Comparison of ENCODE assay signal across 8 mouse cellular contexts in genomic region chr17:83564119-83564820, GRCm38 (mm10). TPM values are rescaled to one million over a fixed set of nuclear protein-coding genes. Genes with fewer than 3 reads are reported as not detected.
DNase-seq lines count a peak whose midpoint lies in the region; ATAC-seq and TF ChIP-seq lines count a peak whose summit lies in the region.

No protein-coding gene starts in this region.

- TF ChIP-seq EP300 in CH12.LX (IDR thresholded peaks at IDR 0.05; ENCODE audit: low read length), result no peak
- TF ChIP-seq EP300 in MEL (IDR thresholded peaks at IDR 0.05; ENCODE audit: low read depth in 1 of 2, low read length in 2 of 2), result 0 out of 4 replicates have a peak, but pooled peaks of 1 of the 2 experiments have one; percentile 13

- no peak for TF ChIP-seq RAD21 in CH12.LX (IDR thresholded peaks at IDR 0.05; ENCODE audit: low read depth, low read length)
- TF ChIP-seq RAD21 in MEL (IDR thresholded peaks at IDR 0.05; ENCODE audit: low read depth, low read length), result no peak

- H3K27ac ChIP-seq in intestine, embryonic 14.5 days (ENCODE audit: low read depth), result no peak overlapping the region
- no peak overlapping the region for H3K27ac ChIP-seq in intestine, embryonic 16.5 days (ENCODE audit: low read length)
- H3K27ac ChIP-seq in CH12.LX (ENCODE audit: insufficient read depth, low read depth) (no peak overlapping the region), MEL (ENCODE audit: control insufficient read depth, low read depth, low read length) (peak overlapping the region; percentile 64)
- no peak overlapping the region for H3K27ac ChIP-seq in embryonic facial prominence, embryonic 14.5 days (replicated peaks; ENCODE audit: low read depth, low read length)

- H3K4me1 ChIP-seq in intestine, embryonic 14.5 days (replicated peaks; ENCODE audit: control insufficient read depth, insufficient read depth, low read length), result 0 out of 2 replicates have a peak, but pooled peaks cover 3% of the 10 kb centered on the region
- H3K4me1 ChIP-seq in intestine, embryonic 16.5 days (ENCODE audit: control insufficient read depth, insufficient read depth, low read length), result no peaks in the 10 kb centered on the region
- H3K4me1 ChIP-seq in CH12.LX (ENCODE audit: control insufficient read depth in 1 of 2, insufficient read depth in 2 of 2) (peaks cover 4 to 6% of the 10 kb centered on the region in 2 experiments; a peak in 3 of 4 replicates), MEL (ENCODE audit: control insufficient read depth in 1 of 2, insufficient read depth in 2 of 2, low read length in 2 of 2) (peaks cover 5 to 18% of the 10 kb centered on the region in 2 experiments)
- 0 out of 2 replicates have a peak, but pooled peaks cover 2% of the 10 kb centered on the region for H3K4me1 ChIP-seq in embryonic facial prominence, embryonic 14.5 days (ENCODE audit: control insufficient read depth, insufficient read depth, low read length)

- no peaks in the 10 kb centered on the region for H3K9me3 ChIP-seq in intestine, embryonic 14.5 days (ENCODE audit: control insufficient read depth, low read length)
- H3K9me3 ChIP-seq in intestine, embryonic 16.5 days (ENCODE audit: control insufficient read depth, low read length), result no peaks in the 10 kb centered on the region
- H3K9me3 ChIP-seq in CH12.LX (replicated peaks; ENCODE audit: low read length), result no peaks in the 10 kb centered on the region
- no peaks in the 10 kb centered on the region for H3K9me3 ChIP-seq in MEL (replicated peaks; ENCODE audit: insufficient read depth, low read length)
- H3K9me3 ChIP-seq in embryonic facial prominence, embryonic 14.5 days (ENCODE audit: control insufficient read depth, low read length), result no peaks in the 10 kb centered on the region

- dilution Hi-C loops in CH12.LX (cut with MboI; ENCODE audit: extremely low pct_ligation_motif_present, extremely low pct_unique_long_range_greater_than_20kb, low sequenced_read_pairs), result no loop called here

- H3K27me3 ChIP-seq in intestine, embryonic 14.5 days (replicated peaks; ENCODE audit: control insufficient read depth, insufficient read depth, low read length), result no peaks in the 10 kb centered on the region
- H3K27me3 ChIP-seq in intestine, embryonic 16.5 days (replicated peaks; ENCODE audit: control insufficient read depth, insufficient read depth, low read length), result no peaks in the 10 kb centered on the region
- H3K27me3 ChIP-seq in CH12.LX (replicated peaks) (no peaks in the 10 kb centered on the region), MEL (ENCODE audit: control insufficient read depth in 1 of 2, insufficient read depth in 2 of 2, low read length in 2 of 2) (no peaks in the 10 kb centered on the region)
- H3K27me3 ChIP-seq in embryonic facial prominence, embryonic 14.5 days (replicated peaks; ENCODE audit: control insufficient read depth, insufficient read depth, low read length), result no peaks in the 10 kb centered on the region

- ATAC-seq in intestine, embryonic 14.5 days (replicated peaks; ENCODE audit: low FRiP score, low TSS enrichment, low read depth), result no peak
- no peak for ATAC-seq in intestine, embryonic 16.5 days
- ATAC-seq in embryonic facial prominence, embryonic 14.5 days (ENCODE audit: low read depth), result 0 out of 2 replicates have a peak, but pooled peaks have one; percentile 12

- in situ Hi-C loops in CH12.LX (cut with MboI; ENCODE audit: low pct_ligation_motif_present, low pct_unique_long_range_greater_than_20kb, low sequenced_read_pairs), result no loop called here

- 52% methylated on average over 12 of the region's 12 CpGs for WGBS in intestine, embryonic 14.5 days
- 50% methylated on average over 12 of the region's 12 CpGs for WGBS in intestine, embryonic 16.5 days
- 43% methylated on average over 12 of the region's 12 CpGs for WGBS in embryonic facial prominence, embryonic 14.5 days

- H3K79me2 ChIP-seq in CH12.LX (replicated peaks; ENCODE audit: control insufficient read depth, extremely low read depth, insufficient read depth, poor library complexity, severe bottlenecking), result no peaks in the 10 kb centered on the region
- no peaks in the 10 kb centered on the region for H3K79me2 ChIP-seq in MEL (ENCODE audit: control insufficient read depth, insufficient read depth, low read length, poor library complexity)

- H3K4me2 ChIP-seq in intestine, embryonic 14.5 days (ENCODE audit: low read length), result 0 out of 2 replicates have a peak overlapping the region, but pooled peaks have one; percentile 3
- H3K4me2 ChIP-seq in intestine, embryonic 16.5 days (ENCODE audit: low read depth, low read length), result no peak overlapping the region
- no peak overlapping the region for H3K4me2 ChIP-seq in CH12.LX (ENCODE audit: insufficient read depth, low read depth, poor library complexity, severe bottlenecking)
- peak overlapping the region; percentile 43 for H3K4me2 ChIP-seq in embryonic facial prominence, embryonic 14.5 days (ENCODE audit: low read depth, low read length)

- peak; percentile 46 for DNase-seq in intestine, embryonic 14.5 days (ENCODE audit: low spot score)
- DNase-seq in CH12.LX (ENCODE audit: extremely low read depth) (no peak), MEL (ENCODE audit: low read depth, low spot score) (peak; percentile 56)
- no peak for DNase-seq in embryonic facial prominence, embryonic 14.5 days (ENCODE audit: low spot score)
- no peak for DNase-seq in frontal cortex, postnatal 25 days (ENCODE audit: low spot score in 2 of 2)
- DNase-seq in right cerebral cortex, postnatal 4 days, result no peak
- no peak for DNase-seq in thymus, postnatal 25 days

- no peak for TF ChIP-seq POLR2A in CH12.LX (IDR thresholded peaks at IDR 0.05; ENCODE audit: low read depth, low read length)
- TF ChIP-seq POLR2A in MEL (IDR thresholded peaks at IDR 0.05; ENCODE audit: control insufficient read depth in 1 of 2, insufficient read depth in 1 of 2, low read depth in 1 of 2, low read length in 2 of 2, poor library complexity in 1 of 2), result peak in 1 of 2 experiments; percentile 1; a peak in 1 of 4 replicates

- H3K9ac ChIP-seq in intestine, embryonic 14.5 days (ENCODE audit: low read length), result no peak overlapping the region
- no peak overlapping the region for H3K9ac ChIP-seq in intestine, embryonic 16.5 days (ENCODE audit: low read depth, low read length)
- H3K9ac ChIP-seq in CH12.LX (ENCODE audit: insufficient read depth, low read depth), result no peak overlapping the region
- H3K9ac ChIP-seq in MEL (ENCODE audit: control insufficient read depth, low read depth, low read length, poor library complexity, severe bottlenecking), result peak overlapping the region; percentile 70
- H3K9ac ChIP-seq in embryonic facial prominence, embryonic 14.5 days (ENCODE audit: low read depth, low read length), result peak overlapping the region; percentile 26; the same call in 1 of the 2 replicates

- no peak overlapping the region for H3K4me3 ChIP-seq in intestine, embryonic 14.5 days (ENCODE audit: low read depth, low read length)
- H3K4me3 ChIP-seq in intestine, embryonic 16.5 days (ENCODE audit: low read length), result no peak overlapping the region
- no peak overlapping the region for H3K4me3 ChIP-seq in CH12.LX (replicated peaks in 1 of 3; ENCODE audit: low read depth in 2 of 3, low read length in 2 of 3, poor library complexity in 1 of 3)
- peak overlapping the region; percentile 52 to 61 for H3K4me3 ChIP-seq in MEL (ENCODE audit: control insufficient read depth in 1 of 2, insufficient read depth in 1 of 2, low read depth in 2 of 2, low read length in 2 of 2)
- H3K4me3 ChIP-seq in embryonic facial prominence, embryonic 14.5 days (ENCODE audit: low read depth, low read length), result no peak overlapping the region

- no peak for TF ChIP-seq CTCF in CH12.LX (conservative IDR thresholded peaks at IDR 0.05 in 1 of 2, IDR thresholded peaks at IDR 0.05 in 1 of 2; ENCODE audit: low read depth in 2 of 2, low read length in 2 of 2)
- no peak for TF ChIP-seq CTCF in MEL (IDR thresholded peaks at IDR 0.05 in 2 of 3, conservative IDR thresholded peaks at IDR 0.05 in 1 of 3; ENCODE audit: control insufficient read depth in 1 of 3, insufficient read depth in 1 of 3, low read depth in 2 of 3, low read length in 3 of 3, poor library complexity in 1 of 3, severe bottlenecking in 1 of 3)

- H3K36me3 ChIP-seq in intestine, embryonic 14.5 days (ENCODE audit: control insufficient read depth, insufficient read depth, low read length), result no peaks in the 10 kb centered on the region
- no peaks in the 10 kb centered on the region for H3K36me3 ChIP-seq in intestine, embryonic 16.5 days (ENCODE audit: control insufficient read depth, insufficient read depth, low read length)
- no peaks in the 10 kb centered on the region for H3K36me3 ChIP-seq in CH12.LX (replicated peaks in 1 of 2; ENCODE audit: control insufficient read depth in 1 of 2, insufficient read depth in 1 of 2, low read length in 1 of 2)
- H3K36me3 ChIP-seq in MEL (ENCODE audit: control insufficient read depth in 1 of 2, insufficient read depth in 2 of 2, low read length in 2 of 2), result peaks cover 0 to 16% of the 10 kb centered on the region in 2 experiments; a peak in 2 of 4 replicates
- no peaks in the 10 kb centered on the region for H3K36me3 ChIP-seq in embryonic facial prominence, embryonic 14.5 days (ENCODE audit: control insufficient read depth, insufficient read depth, low read length)

TF ChIP-seq in CH12.LX, 34 proteins besides CTCF, POLR2A, EP300 and RAD21:
- TF ChIP-seq JUN (IDR thresholded peaks at IDR 0.05; ENCODE audit: insufficient read depth, low read depth, low read length) (no peak), MXI1 (IDR thresholded peaks at IDR 0.05; ENCODE audit: low read depth, low read length) (0 out of 2 replicates have a peak, but pooled peaks have one; percentile 13)

TF ChIP-seq in MEL, 35 proteins besides CTCF, POLR2A, EP300 and RAD21:
- no peak; the same call in 1 of the 2 replicates for TF ChIP-seq MXI1 (IDR thresholded peaks at IDR 0.05; ENCODE audit: low read depth, low read length)
- TF ChIP-seq TCF12 (IDR thresholded peaks at IDR 0.05; ENCODE audit: low read depth, low read length), result 0 out of 2 replicates have a peak, but pooled peaks have one; percentile 18
- peak; percentile 35; the same call in 1 of the 2 replicates for TF ChIP-seq TAL1 (IDR thresholded peaks at IDR 0.05; ENCODE audit: low read length)

RNA-seq across cellular contexts. Expression of gene Cox7a2l, which starts 47.1 kb away (rescaled TPM):
- 192 and 198 TPM in 2 replicates for polyA plus RNA-seq in intestine, embryonic 14.5 days (2014; fragmentation: Nextera tagmentation; extraction: Ambion mirVana)
- polyA plus RNA-seq in intestine, embryonic 16.5 days (2015; fragmentation: Nextera tagmentation; extraction: Ambion mirVana), result 189 and 191 TPM in 2 replicates
- total RNA-seq in CH12.LX (2012; rRNA removed), result 267 and 310 TPM in 2 replicates
- 371 and 386 TPM in 2 replicates for total RNA-seq in CH12.LX (2014; rRNA removed)
- 233 and 283 TPM in 2 replicates for polyA plus RNA-seq in CH12.LX (2012; ENCODE audit: insufficient read length, low read depth)
- total RNA-seq in MEL (2012; rRNA removed), result 203 and 206 TPM in 2 replicates
- 100 to 1,000 TPM in 1 of 2 experiments, not detected in 1; 206 TPM for polyA plus RNA-seq in MEL (2012; ENCODE audit: insufficient read depth in 1 of 2, insufficient read length in 2 of 2, low read depth in 1 of 2, low replicate concordance in 2 of 2, missing spikeins in 1 of 2)
- 182 and 193 TPM in 2 replicates for polyA plus RNA-seq in embryonic facial prominence, embryonic 14.5 days (2014; fragmentation: Nextera tagmentation; extraction: Ambion mirVana)

Comparison
In these comparisons a context has a peak if more than half of its experiments do, and no peak if none do; other contexts are left out.
1. H3K4me2 ChIP-seq: peak in intestine, embryonic 14.5 days (single experiment) and embryonic facial prominence, embryonic 14.5 days (single experiment); none in intestine, embryonic 16.5 days (single experiment) and CH12.LX (single experiment).
2. DNase-seq: peak in intestine, embryonic 14.5 days (single experiment) and MEL (single experiment); none in CH12.LX (single experiment), embryonic facial prominence, embryonic 14.5 days (single experiment), frontal cortex, postnatal 25 days (0 of 2), right cerebral cortex, postnatal 4 days (single experiment) and thymus, postnatal 25 days (single experiment).
3. H3K4me3 ChIP-seq: peak in MEL (2 of 2); none in intestine, embryonic 14.5 days (single experiment), intestine, embryonic 16.5 days (single experiment), CH12.LX (0 of 3) and embryonic facial prominence, embryonic 14.5 days (single experiment).
4. H3K9ac ChIP-seq: peak in MEL (single experiment) and embryonic facial prominence, embryonic 14.5 days (single experiment); none in intestine, embryonic 14.5 days (single experiment), intestine, embryonic 16.5 days (single experiment) and CH12.LX (single experiment).